Mouse (Mus musculus) kidney, adult 2 months (tissue): ENCODE measurements around the gene Abcc4. TPM values are rescaled to one million over a fixed set of nuclear protein-coding genes. Genes with fewer than 3 reads are reported as not detected.

Source experiments
- DNase-seq: peaks from one replicate; pipeline ENCODE4 v3.0.0; 2021
- H3K27ac ChIP-seq: fragments of 200-500 bp; 2 replicates; pipeline ENCODE4 v1.5.1; 2012; ENCODE audit warnings: low read depth, low read length, control low read depth, inconsistent platforms; ENCODE audit not compliant: insufficient read depth
- H3K27me3 ChIP-seq: fragments of 200-500 bp; replicated peaks from 2 replicates; pipeline ENCODE4 v1.6.1; 2012; ENCODE audit warnings: mild to moderate bottlenecking, moderate library complexity, low read length, inconsistent platforms; ENCODE audit not compliant: control insufficient read depth, insufficient read depth
- H3K36me3 ChIP-seq: fragments of 200-500 bp; 2 replicates; pipeline ENCODE4 v1.6.1; 2012; ENCODE audit warnings: mild to moderate bottlenecking, moderate library complexity, low read length, inconsistent platforms; ENCODE audit not compliant: control insufficient read depth, insufficient read depth
- H3K4me1 ChIP-seq: fragments of 200-500 bp; 2 replicates; pipeline ENCODE4 v1.6.1; 2011; ENCODE audit warnings: low read length; ENCODE audit not compliant: control insufficient read depth, insufficient read depth
- H3K4me3 ChIP-seq: fragments of 200-500 bp; 2 replicates; pipeline ENCODE4 v1.5.1; 2011; ENCODE audit warnings: mild to moderate bottlenecking, low read depth, low read length, control low read depth; ENCODE audit not compliant: insufficient read depth
- CTCF ChIP-seq: fragments of 200-500 bp; conservative IDR thresholded peaks from 2 replicates; pipeline ENCODE4 v1.5.1; 2011; ENCODE audit warnings: low read depth, mild to moderate bottlenecking, control low read depth, low read length, moderate library complexity, mixed read lengths; ENCODE audit not compliant: insufficient read depth, insufficient read length
- POLR2A ChIP-seq: fragments of 200-500 bp; IDR thresholded peaks from one replicate; pipeline ENCODE4 v1.6.1; 2011; ENCODE audit warnings: low read depth, low read length, control low read depth
- WGBS: fragments of 180-500 bp; shearing (Covaris S2); methylation state at CpG from one replicate; pipeline ENCODE4 v1.1.7; 2018; 5-methylcytosine and 5-hydroxymethylcytosine counted together
- polyA plus RNA-seq: library from polyadenylated mRNA; depleted of rRNA; stranded (reverse); fragments of >200 nt; gene quantifications from 2 replicates; pipeline ENCODE4 v1.2.3, GENCODE M21; 2012

Abcc4 gene
- polyA plus RNA-seq, 1 experiment, result 31.3 TPM

DNA sequence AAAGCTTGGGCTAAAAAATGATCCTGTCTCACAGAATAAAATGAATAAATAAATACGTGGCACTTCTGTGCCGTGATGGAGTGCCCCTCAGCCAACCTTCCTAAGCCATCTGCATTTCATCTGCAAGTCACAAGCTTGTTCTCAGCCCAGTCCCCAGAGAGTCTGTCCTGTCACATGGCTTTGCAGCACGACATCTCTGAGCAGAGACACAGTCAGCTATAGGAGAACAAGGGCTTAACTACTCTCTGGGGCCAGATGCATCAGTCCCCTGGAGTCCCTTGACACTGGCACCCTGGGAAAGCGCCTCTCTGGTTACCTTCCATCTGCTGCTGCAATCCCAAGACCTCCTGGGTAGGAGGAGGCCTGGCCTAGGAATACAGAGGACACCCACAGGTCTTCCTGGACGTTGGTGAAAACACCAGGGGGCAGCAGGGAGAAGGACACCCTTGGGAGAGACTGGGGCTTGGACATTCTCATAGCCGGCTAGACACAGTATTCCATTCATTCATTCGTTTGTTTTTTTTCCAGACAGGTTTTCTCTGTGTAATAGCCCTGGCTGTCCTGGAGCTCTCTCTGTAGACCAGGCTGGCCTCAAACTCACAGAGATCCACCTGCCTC, 3.9 kb downstream of the Abcc4 start:
- peak; percentile 73 for TF ChIP-seq CTCF
- no peak for TF ChIP-seq POLR2A
- Histone ChIP-seq H3K27ac (no peak overlapping the region), H3K36me3 (no peaks in the 10 kb centered on the region), H3K4me3 (no peak overlapping the region), H3K27me3 (no peaks in the 10 kb centered on the region), H3K4me1 (peaks cover 13% of the 10 kb centered on the region)
- WGBS, result 60% methylated on average over 7 of the region's 7 CpGs
- DNase-seq, result peak; percentile 75

DNA sequence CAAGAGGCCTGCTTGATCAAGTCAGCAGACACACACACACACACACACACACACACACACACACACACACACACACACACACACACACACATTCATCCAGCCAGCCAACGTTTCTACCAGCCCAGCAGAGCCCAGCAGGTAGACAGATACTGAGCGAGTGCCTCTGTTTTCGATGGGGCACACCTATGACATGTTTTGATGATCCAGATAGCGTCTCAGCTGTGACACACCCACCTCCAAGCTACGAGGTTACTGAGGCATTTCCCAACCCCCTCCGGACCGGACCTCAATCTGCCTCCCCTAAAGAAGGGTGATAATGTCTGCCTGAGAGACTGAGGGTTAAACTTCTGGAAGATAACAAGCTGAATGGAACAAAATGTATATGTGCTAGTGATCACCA, 5.4 kb downstream of the Abcc4 start:
- H3K27me3 ChIP-seq, result no peaks in the 10 kb centered on the region
- H3K27ac ChIP-seq, result no peak overlapping the region
- DNase-seq, result no peak
- no peak for TF ChIP-seq POLR2A
- H3K4me3 ChIP-seq, result no peak overlapping the region
- peaks cover 7% of the 10 kb centered on the region for H3K4me1 ChIP-seq
- H3K36me3 ChIP-seq, result no peaks in the 10 kb centered on the region
- WGBS, result 73% methylated on average over 7 of the region's 7 CpGs

DNA sequence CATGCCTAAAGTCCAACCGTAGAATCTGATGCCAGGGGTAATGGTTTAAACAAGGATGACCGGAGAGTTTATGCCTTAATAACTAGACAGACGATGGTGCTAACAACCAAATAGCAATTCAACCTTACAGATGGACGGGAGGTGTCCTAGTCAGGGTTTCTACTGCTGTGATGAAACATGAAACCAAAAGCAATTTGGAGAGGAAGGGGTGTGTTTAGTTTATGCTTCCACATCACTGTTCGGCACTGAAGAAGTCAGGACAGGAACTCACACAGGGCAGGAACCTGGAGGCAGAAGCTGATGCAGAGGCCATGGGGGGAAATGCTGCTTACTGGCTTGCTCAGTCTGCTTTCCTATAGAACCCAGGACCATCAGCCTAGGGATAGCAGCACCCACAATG, 6.1 kb downstream of the Abcc4 start:
- Histone ChIP-seq H3K27ac (0 out of 2 replicates have a peak overlapping the region, but pooled peaks have one; percentile 12), H3K27me3 (no peaks in the 10 kb centered on the region), H3K4me3 (no peak overlapping the region), H3K36me3 (no peaks in the 10 kb centered on the region), H3K4me1 (peaks cover 10% of the 10 kb centered on the region)
- TF ChIP-seq POLR2A (no peak), CTCF (no peak)
- no peak for DNase-seq
- 46% methylated on average over 5 of the region's 5 CpGs for WGBS

DNA sequence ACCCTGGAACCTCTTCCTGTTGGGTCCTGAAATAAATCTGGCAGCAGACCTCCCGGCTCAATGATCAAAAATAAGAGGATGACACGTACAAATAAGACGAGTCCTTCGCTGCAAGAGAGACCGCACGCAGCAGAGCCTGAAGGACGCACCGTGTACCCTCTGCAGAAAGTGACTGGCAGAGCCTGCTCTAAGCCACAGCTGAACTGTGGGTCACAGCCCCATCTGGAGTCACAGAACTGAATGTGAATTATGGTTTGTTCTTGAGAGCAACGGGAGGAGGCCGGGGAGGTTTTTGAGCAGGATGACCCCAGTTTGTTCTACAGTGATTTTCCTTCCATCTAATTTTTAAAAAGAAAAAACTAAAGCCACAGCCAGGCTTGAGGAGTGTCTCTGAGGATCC, 6.5 kb downstream of the Abcc4 start:
- Histone ChIP-seq H3K4me1 (peaks cover 12% of the 10 kb centered on the region), H3K4me3 (no peak overlapping the region), H3K27ac (0 out of 2 replicates have a peak overlapping the region, but pooled peaks have one; percentile 12), H3K36me3 (no peaks in the 10 kb centered on the region), H3K27me3 (no peaks in the 10 kb centered on the region)
- no peak for TF ChIP-seq POLR2A
- no peak; the same call in 1 of the 2 replicates for TF ChIP-seq CTCF
- DNase-seq, result peak; percentile 31
- WGBS, result 38% methylated on average over 10 of the region's 10 CpGs

DNA sequence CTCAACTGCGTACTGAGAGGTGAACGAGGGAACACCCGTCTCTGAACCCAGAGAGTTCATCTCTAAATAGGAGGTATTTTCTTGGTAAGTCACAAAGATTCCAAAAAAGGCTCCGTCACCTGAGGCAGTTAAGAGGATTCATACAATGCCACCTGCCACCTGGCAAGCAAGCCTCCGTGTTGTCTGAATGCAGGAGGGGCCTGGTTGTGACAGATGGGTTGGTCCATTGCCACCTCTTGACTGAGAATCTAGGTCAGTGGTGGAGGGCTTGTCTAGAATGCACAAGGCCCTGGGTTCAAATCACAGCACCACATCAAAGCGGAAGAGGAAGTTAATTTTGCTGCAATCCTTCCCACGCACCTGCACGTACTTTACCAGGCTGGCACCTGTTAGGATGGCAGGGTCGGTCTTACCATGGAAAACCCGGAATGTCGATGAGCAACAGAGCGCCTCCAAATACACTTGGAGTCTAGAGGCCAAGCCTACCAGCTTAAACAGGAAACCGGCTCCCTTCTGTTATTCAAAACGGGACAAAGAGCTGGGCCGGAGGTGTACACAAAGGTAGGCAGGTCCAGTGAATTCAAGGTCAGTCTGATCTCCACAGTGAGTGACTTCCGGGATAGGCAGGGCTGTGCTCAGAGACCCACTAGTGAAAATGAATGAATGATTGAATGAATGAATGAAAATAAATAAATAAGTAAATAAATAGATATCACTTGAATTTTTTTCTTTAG, 9.3 kb downstream of the Abcc4 start:
- no peak overlapping the region for H3K27ac ChIP-seq
- H3K27me3 ChIP-seq, result no peaks in the 10 kb centered on the region
- TF ChIP-seq POLR2A, result no peak
- TF ChIP-seq CTCF, result no peak
- WGBS, result 94% methylated on average over 16 of the region's 16 CpGs
- H3K36me3 ChIP-seq, result no peaks in the 10 kb centered on the region
- H3K4me1 ChIP-seq, result peaks cover 19% of the 10 kb centered on the region
- no peak for DNase-seq
- H3K4me3 ChIP-seq, result no peak overlapping the region

DNA sequence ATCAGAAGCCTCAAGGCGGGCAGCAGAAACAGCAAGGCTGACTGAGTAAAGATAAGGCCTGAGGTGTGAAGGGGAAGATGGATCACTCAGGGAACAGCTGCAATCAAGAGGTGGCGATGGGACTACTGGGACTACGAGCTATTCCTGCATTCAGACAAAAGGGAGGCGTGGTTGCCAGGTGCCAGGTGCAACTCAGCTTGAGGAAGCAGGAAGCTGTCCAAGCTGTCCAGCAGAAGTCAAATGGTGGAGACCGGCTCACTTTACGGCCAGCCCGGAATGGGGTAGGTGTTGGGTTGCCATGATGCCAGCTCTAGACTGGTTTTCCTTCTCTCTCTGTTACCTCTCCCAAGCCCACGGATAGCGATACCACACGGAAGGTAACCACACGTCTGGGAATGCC, 10.2 kb downstream of the Abcc4 start:
- no peak overlapping the region for H3K27ac ChIP-seq
- H3K27me3 ChIP-seq, result no peaks in the 10 kb centered on the region
- H3K4me3 ChIP-seq, result no peak overlapping the region
- TF ChIP-seq POLR2A, result no peak
- no peaks in the 10 kb centered on the region for H3K36me3 ChIP-seq
- H3K4me1 ChIP-seq, result peaks cover 19% of the 10 kb centered on the region
- WGBS, result 94% methylated on average over 11 of the region's 11 CpGs
- DNase-seq, result no peak

DNA sequence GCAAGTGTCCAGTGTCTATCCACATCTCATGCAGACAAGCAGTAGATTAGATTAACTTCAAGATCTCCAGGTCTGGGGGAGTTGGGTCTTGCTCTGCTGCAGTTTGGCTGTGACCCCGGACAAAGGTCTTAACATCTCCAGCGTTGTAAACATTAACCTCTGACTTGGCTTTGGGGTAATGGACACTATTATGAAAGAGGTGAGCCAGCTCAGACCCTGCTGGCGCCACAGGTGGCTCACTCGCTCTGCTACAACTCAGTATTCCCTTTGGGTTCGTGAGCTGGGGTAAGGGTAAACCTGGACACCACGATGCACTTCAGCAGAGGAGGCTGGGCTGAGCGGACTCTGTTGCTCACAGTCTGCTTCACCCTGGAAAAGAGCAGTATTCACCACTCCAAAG, 11.7 kb downstream of the Abcc4 start:
- H3K36me3 ChIP-seq, result no peaks in the 10 kb centered on the region
- no peak for TF ChIP-seq CTCF
- no peak for TF ChIP-seq POLR2A
- 49% methylated on average over 7 of the region's 7 CpGs for WGBS
- no peak overlapping the region for H3K4me3 ChIP-seq
- no peaks in the 10 kb centered on the region for H3K27me3 ChIP-seq
- peaks cover 16% of the 10 kb centered on the region for H3K4me1 ChIP-seq
- DNase-seq, result peak; percentile 87
- H3K27ac ChIP-seq, result peak overlapping the region; percentile 70
